In the genomic region with DNA sequence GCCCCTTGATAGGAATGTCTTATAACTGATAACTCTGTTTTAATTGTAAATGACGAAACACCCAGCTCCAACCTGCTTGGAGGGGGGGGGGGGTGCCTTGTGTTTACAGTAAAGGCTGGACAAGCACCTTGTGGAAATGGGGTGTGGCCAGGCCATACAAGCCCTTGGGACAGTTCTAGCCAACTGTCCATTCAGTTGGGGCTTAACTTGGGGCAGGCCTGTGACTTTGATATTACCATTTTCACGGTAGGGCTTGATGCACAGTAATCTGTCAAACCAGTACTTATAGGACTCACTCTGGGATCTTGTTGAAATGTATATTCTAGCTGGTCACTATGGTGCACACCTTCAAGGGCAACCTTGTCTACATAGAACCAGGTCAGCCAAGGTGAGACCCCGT, we compare ENCODE assay signal across 9 mouse cellular contexts. TPM values are rescaled to one million over a fixed set of nuclear protein-coding genes. Genes with fewer than 3 reads are reported as not detected.
DNase-seq lines count a peak whose midpoint lies in the region; ATAC-seq and TF ChIP-seq lines count a peak whose summit lies in the region.
"Had no signal": no experiment of that assay in that cellular context is flagged by ENCODE, and none has a peak within 500 bp of the region (broad histone marks: within the 10 kb centered on the region; RNA-seq: fewer than 3 reads in every experiment).

No protein-coding gene starts in this region.

- peak; percentile 55 for DNase-seq in cerebellum, adult 11-12 months
- no peak for DNase-seq in cerebellum, adult 9-10 months
- DNase-seq in spleen, adult 2 months (ENCODE audit: low read depth in 1 of 2, low spot score in 2 of 2) = no peak
- no peak for DNase-seq in spleen, postnatal 4 days (ENCODE audit: low spot score in 2 of 2)
- no peak for DNase-seq in liver, embryonic 11.5 days (ENCODE audit: low spot score)
- DNase-seq in stomach, postnatal 0 days (ENCODE audit: low spot score) = no peak
- DNase-seq in adrenal gland, postnatal 4 days (ENCODE audit: low spot score in 2 of 2) = no peak
- no peak for DNase-seq in retina, postnatal 1 day

- no peak for TF ChIP-seq EP300 in stomach, postnatal 0 days (optimal IDR thresholded peaks at IDR 0.05)

- 0 out of 2 replicates have a peak overlapping the region, but pooled peaks have one; percentile 62 for H3K4me3 ChIP-seq in spleen, adult 2 months (ENCODE audit: extremely low read depth, insufficient read depth, insufficient read length)
- peak overlapping the region; percentile 49 for H3K4me3 ChIP-seq in liver, embryonic 11.5 days (ENCODE audit: low read depth, low read length)
- H3K4me3 ChIP-seq in stomach, postnatal 0 days (ENCODE audit: low read depth, low read length) = no peak overlapping the region; the same call in 1 of the 2 replicates

- TF ChIP-seq CTCF in spleen, adult 2 months (IDR thresholded peaks at IDR 0.05; ENCODE audit: extremely low read depth, insufficient read depth, insufficient read length, insufficient replicate concordance) = no peak
- TF ChIP-seq CTCF in stomach, postnatal 0 days (IDR thresholded peaks at IDR 0.05; ENCODE audit: low read depth) = no peak

- peak overlapping the region; percentile 90 for H3K4me2 ChIP-seq in liver, embryonic 11.5 days
- H3K4me2 ChIP-seq in stomach, postnatal 0 days (replicated peaks; ENCODE audit: low read depth) = peak overlapping the region; percentile 66

- no peak for TF ChIP-seq POLR2A in spleen, adult 2 months (IDR thresholded peaks at IDR 0.05; ENCODE audit: low read depth, low read length)

- H3K9ac ChIP-seq in liver, embryonic 11.5 days (ENCODE audit: low read depth, low read length) = peak overlapping the region; percentile 81
- H3K9ac ChIP-seq in stomach, postnatal 0 days (ENCODE audit: low read length) = peak overlapping the region; percentile 65; the same call in 1 of the 2 replicates

- peaks cover 6% of the 10 kb centered on the region for H3K36me3 ChIP-seq in spleen, adult 2 months (ENCODE audit: control insufficient read depth, insufficient read depth, low read length)
- H3K36me3 ChIP-seq in liver, embryonic 11.5 days (ENCODE audit: control insufficient read depth, insufficient read depth, low read length) = peaks cover 6% of the 10 kb centered on the region; the same call in 1 of the 2 replicates
- H3K36me3 ChIP-seq in stomach, postnatal 0 days (ENCODE audit: control insufficient read depth, insufficient read depth, low read length) = peaks cover 7% of the 10 kb centered on the region

- H3K27ac ChIP-seq in spleen, adult 2 months (ENCODE audit: insufficient read depth, low read length) = no peak overlapping the region; the same call in 1 of the 2 replicates
- H3K27ac ChIP-seq in liver, embryonic 11.5 days (ENCODE audit: low read depth, low read length) = peak overlapping the region; percentile 76
- peak overlapping the region; percentile 91 for H3K27ac ChIP-seq in stomach, postnatal 0 days (replicated peaks)

- H3K9me3 ChIP-seq in liver, embryonic 11.5 days (ENCODE audit: control insufficient read depth, low read length) = no peaks in the 10 kb centered on the region
- H3K9me3 ChIP-seq in stomach, postnatal 0 days (ENCODE audit: control insufficient read depth, low read length) = no peaks in the 10 kb centered on the region

- H3K4me1 ChIP-seq in spleen, adult 2 months (ENCODE audit: control insufficient read depth, insufficient read depth, insufficient read length) = peaks cover 9% of the 10 kb centered on the region
- H3K4me1 ChIP-seq in liver, embryonic 11.5 days (replicated peaks; ENCODE audit: control insufficient read depth, insufficient read depth, low read length) = peaks cover 26% of the 10 kb centered on the region
- peaks cover 9% of the 10 kb centered on the region for H3K4me1 ChIP-seq in stomach, postnatal 0 days (replicated peaks; ENCODE audit: control insufficient read depth, insufficient read depth)

- ATAC-seq in liver, embryonic 11.5 days (replicated peaks; ENCODE audit: low FRiP score) = no peak
- ATAC-seq in stomach, postnatal 0 days (ENCODE audit: low FRiP score, low TSS enrichment) = no peak

- 78% methylated on average over 3 of the region's 3 CpGs for WGBS in spleen, adult 2 months
- 66% methylated on average over 3 of the region's 3 CpGs for WGBS in liver, embryonic 11.5 days
- WGBS in stomach, postnatal 0 days = 79% methylated on average over 3 of the region's 3 CpGs

- H3K27me3 ChIP-seq in spleen, adult 2 months (ENCODE audit: control insufficient read depth, insufficient read depth, low read length) = no peaks in the 10 kb centered on the region
- H3K27me3 ChIP-seq in liver, embryonic 11.5 days (replicated peaks; ENCODE audit: control insufficient read depth, insufficient read depth, low read length) = no peaks in the 10 kb centered on the region
- H3K27me3 ChIP-seq in stomach, postnatal 0 days (ENCODE audit: control insufficient read depth, insufficient read depth, low read length) = no peaks in the 10 kb centered on the region

RNA-seq across cellular contexts. Expression of a gene that starts 33.1 kb away (rescaled TPM):
- 9.5 and 9.7 TPM in 2 replicates for polyA plus RNA-seq in spleen, adult 2 months (2012; rRNA removed)
- polyA plus RNA-seq in liver, embryonic 11.5 days (2014; fragmentation: Nextera tagmentation; extraction: Ambion mirVana) = 24.8 and 25.9 TPM in 2 replicates
- polyA plus RNA-seq in stomach, postnatal 0 days (2015; fragmentation: Nextera tagmentation; extraction: Ambion mirVana) = 15.0 and 16.4 TPM in 2 replicates
- total RNA-seq in adrenal gland, postnatal 4 days (2021) = 10 to 100 TPM; 17.6 to 19.1 TPM

RNA-seq across cellular contexts. Expression of a gene that starts 44.9 kb away (rescaled TPM):
- polyA plus RNA-seq in spleen, adult 2 months (2012; rRNA removed) = 8.5 and 10.4 TPM in 2 replicates
- polyA plus RNA-seq in liver, embryonic 11.5 days (2014; fragmentation: Nextera tagmentation; extraction: Ambion mirVana) = 0.47 TPM in 1 of 2 replicates, not detected in the other
- not detected in 2 replicates for polyA plus RNA-seq in stomach, postnatal 0 days (2015; fragmentation: Nextera tagmentation; extraction: Ambion mirVana)
- total RNA-seq in adrenal gland, postnatal 4 days (2021) = 1 to 10 TPM in 1 of 2 experiments, not detected in 1; 2.1 TPM
- total RNA-seq: heart, postnatal 36 days had no signal

RNA-seq across cellular contexts. Expression of a gene that starts 54.8 kb away (rescaled TPM):
- 166 and 200 TPM in 2 replicates for polyA plus RNA-seq in spleen, adult 2 months (2012; rRNA removed)
- 543 and 554 TPM in 2 replicates for polyA plus RNA-seq in liver, embryonic 11.5 days (2014; fragmentation: Nextera tagmentation; extraction: Ambion mirVana)
- 331 and 337 TPM in 2 replicates for polyA plus RNA-seq in stomach, postnatal 0 days (2015; fragmentation: Nextera tagmentation; extraction: Ambion mirVana)
- total RNA-seq in adrenal gland, postnatal 4 days (2021) = 100 to 1,000 TPM; 273 to 288 TPM
